Mouse (Mus musculus) bone marrow, adult 2 months (tissue): ENCODE measurements around the gene Flnc.

Source experiments
- CTCF ChIP-seq: fragments of 200-500 bp; IDR thresholded peaks from 2 replicates; pipeline ENCODE4 v1.5.1; 2011; ENCODE audit warnings: low read length, control low read depth; ENCODE audit not compliant: control insufficient read depth, insufficient read depth
- POLR2A ChIP-seq: fragments of 200-500 bp; IDR thresholded peaks from 2 replicates; pipeline ENCODE4 v1.6.1; 2011; ENCODE audit warnings: low read depth, mild to moderate bottlenecking, control low read depth, low read length, borderline replicate concordance; ENCODE audit not compliant: control insufficient read depth

GRCm38 (mm10) chr6:29433804-29434795, 1.0 kb downstream of the Flnc start:
- no peak for TF ChIP-seq CTCF
- no peak for TF ChIP-seq POLR2A
